Mouse (Mus musculus) midbrain, embryonic 13.5 days (tissue): ENCODE data around the gene Gpat3. TPM values are rescaled to one million over a fixed set of nuclear protein-coding genes. Genes with fewer than 3 reads are reported as not detected.

ENCODE experiments used
- ATAC-seq: fragments of 200-750 bp; cut with Nextera tagmentation; 2 replicates; pipeline ENCODE4 v1.8.0; 2017; ENCODE audit warnings: mild to moderate bottlenecking, moderate TSS enrichment, moderate library complexity
- H3K27ac ChIP-seq: fragments of 300-500 bp; sonication (generic); 2 replicates; pipeline ENCODE4 v1.5.1; 2015; ENCODE audit warnings: inconsistent platforms, mild to moderate bottlenecking, moderate library complexity
- H3K27me3 ChIP-seq: fragments of 300-500 bp; sonication (generic); 2 replicates; pipeline ENCODE4 v1.6.1; 2015; ENCODE audit warnings: mild to moderate bottlenecking, inconsistent platforms
- H3K36me3 ChIP-seq: fragments of 300-500 bp; sonication (generic); 2 replicates; pipeline ENCODE4 v1.6.1; 2015; ENCODE audit warnings: mild to moderate bottlenecking, inconsistent platforms
- H3K4me1 ChIP-seq: fragments of 300-500 bp; sonication (generic); replicated peaks from 2 replicates; pipeline ENCODE4 v1.6.1; 2015; ENCODE audit warnings: inconsistent platforms
- H3K4me2 ChIP-seq: fragments of 300-500 bp; sonication (generic); replicated peaks from 2 replicates; pipeline ENCODE4 v1.6.1; 2015; ENCODE audit warnings: moderate library complexity, mild to moderate bottlenecking, inconsistent platforms
- H3K4me3 ChIP-seq: fragments of 300-500 bp; sonication (generic); replicated peaks from 2 replicates; pipeline ENCODE4 v1.5.1; 2015; ENCODE audit warnings: mild to moderate bottlenecking, inconsistent platforms
- H3K9ac ChIP-seq: fragments of 300-500 bp; sonication (generic); replicated peaks from 2 replicates; pipeline ENCODE4 v1.6.1; 2015; ENCODE audit warnings: mild to moderate bottlenecking, inconsistent platforms
- H3K9me3 ChIP-seq: fragments of 300-500 bp; sonication (generic); 2 replicates; pipeline ENCODE4 v1.6.1; 2016; ENCODE audit warnings: mild to moderate bottlenecking, inconsistent platforms
- WGBS: fragments of 180-500 bp; shearing (Covaris S2); methylation state at CpG from one replicate; pipeline ENCODE4 v1.1.7; 2015; 5-methylcytosine and 5-hydroxymethylcytosine counted together
- polyA plus RNA-seq: library from polyadenylated mRNA; unstranded; fragments of >200 nt; fragmentation: Nextera tagmentation; extraction: Ambion mirVana; gene quantifications from 2 replicates; pipeline ENCODE4 v1.2.1, GENCODE M21; 2015

The Gpat3 gene
- polyA plus RNA-seq, 1 experiment from 2014 or later: 0.19 TPM

DNA sequence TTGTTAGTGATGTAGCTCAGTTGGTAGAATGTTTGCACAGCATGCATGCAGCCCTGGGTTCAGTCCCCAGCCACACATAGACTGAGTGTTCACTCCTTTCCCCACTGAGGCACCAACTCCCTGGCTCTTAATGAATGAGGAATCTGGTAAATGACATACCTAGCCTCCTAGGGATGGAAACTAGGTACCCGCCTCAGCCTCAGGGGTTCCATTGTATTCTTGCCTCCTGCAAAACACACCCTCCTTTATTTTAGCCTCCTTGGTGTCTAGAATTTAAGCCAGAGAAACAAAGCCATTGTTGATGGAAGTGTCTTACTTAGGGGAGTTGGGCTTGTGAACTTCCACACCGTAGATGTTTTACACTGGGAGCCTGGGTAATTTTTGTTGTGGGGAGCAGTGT is 17.6 kb downstream of the Gpat3 start:
- no peaks in the 10 kb centered on the region for H3K36me3 ChIP-seq
- H3K4me1 ChIP-seq: no peaks in the 10 kb centered on the region
- no peak for ATAC-seq
- no peaks in the 10 kb centered on the region for H3K27me3 ChIP-seq
- no peaks in the 10 kb centered on the region for H3K9me3 ChIP-seq
- WGBS: 58% methylated on average over 2 of the region's 2 CpGs
- H3K9ac ChIP-seq: no peak overlapping the region
- no peak overlapping the region for H3K4me3 ChIP-seq
- H3K27ac ChIP-seq: no peak overlapping the region
- no peak overlapping the region for H3K4me2 ChIP-seq

DNA sequence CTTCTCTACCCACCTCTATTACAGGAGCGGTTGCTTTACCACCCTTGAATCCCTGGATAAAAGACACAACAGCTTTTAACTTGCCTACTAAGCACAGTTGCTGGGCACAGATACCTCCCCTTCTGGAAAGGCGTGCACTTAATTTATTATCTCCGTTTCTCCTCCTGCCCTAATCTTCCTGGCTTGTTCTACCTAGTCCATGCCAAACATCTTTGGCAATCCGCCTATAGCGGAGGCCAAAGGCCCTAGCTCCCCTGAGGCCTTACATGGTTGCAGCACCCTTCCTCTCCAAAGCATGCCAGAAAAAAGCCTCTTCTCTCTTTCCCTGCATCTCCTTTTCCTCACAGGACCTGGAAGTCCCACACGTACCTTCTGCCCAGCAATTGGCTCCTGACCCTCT is 18.9 kb downstream of the Gpat3 start:
- ATAC-seq: no peak
- 92% methylated on average over 6 of the region's 6 CpGs for WGBS

DNA sequence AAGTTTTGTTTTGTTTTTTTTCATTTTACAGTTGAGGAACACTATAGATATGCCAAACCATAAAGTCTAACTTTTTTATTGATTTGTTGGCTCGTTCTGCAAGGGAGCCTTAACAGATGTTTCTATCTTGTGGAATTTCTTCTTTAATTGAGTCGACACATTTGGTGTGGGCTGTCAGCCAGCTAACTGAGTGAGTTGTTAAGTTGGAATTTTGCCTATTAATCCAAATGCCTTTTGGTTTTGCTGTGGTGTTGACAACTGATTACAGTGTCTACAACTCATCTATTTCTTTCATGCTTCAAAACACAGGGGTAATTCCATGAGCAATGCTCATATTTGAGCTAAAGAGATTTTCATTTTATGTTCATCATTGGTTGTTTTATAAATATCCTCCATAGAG is 20.7 kb downstream of the Gpat3 start:
- no peak for ATAC-seq
- Histone ChIP-seq H3K4me1 (no peaks in the 10 kb centered on the region), H3K9ac (no peak overlapping the region), H3K36me3 (no peaks in the 10 kb centered on the region), H3K27me3 (no peaks in the 10 kb centered on the region), H3K4me3 (no peak overlapping the region), H3K4me2 (no peak overlapping the region), H3K9me3 (0 out of 2 replicates have a peak, but pooled peaks cover 3% of the 10 kb centered on the region), H3K27ac (no peak overlapping the region)
- WGBS: 80% methylated on average over 2 of the region's 2 CpGs

More for the DNA sequence above, 18.9 kb downstream of the Gpat3 start:
- H3K27ac ChIP-seq: no peak overlapping the region
- no peak overlapping the region for H3K4me2 ChIP-seq
- H3K9ac ChIP-seq: no peak overlapping the region
- no peak overlapping the region for H3K4me3 ChIP-seq
- no peaks in the 10 kb centered on the region for H3K9me3 ChIP-seq
- H3K36me3 ChIP-seq: no peaks in the 10 kb centered on the region
- H3K4me1 ChIP-seq: no peaks in the 10 kb centered on the region
- H3K27me3 ChIP-seq: no peaks in the 10 kb centered on the region

DNA sequence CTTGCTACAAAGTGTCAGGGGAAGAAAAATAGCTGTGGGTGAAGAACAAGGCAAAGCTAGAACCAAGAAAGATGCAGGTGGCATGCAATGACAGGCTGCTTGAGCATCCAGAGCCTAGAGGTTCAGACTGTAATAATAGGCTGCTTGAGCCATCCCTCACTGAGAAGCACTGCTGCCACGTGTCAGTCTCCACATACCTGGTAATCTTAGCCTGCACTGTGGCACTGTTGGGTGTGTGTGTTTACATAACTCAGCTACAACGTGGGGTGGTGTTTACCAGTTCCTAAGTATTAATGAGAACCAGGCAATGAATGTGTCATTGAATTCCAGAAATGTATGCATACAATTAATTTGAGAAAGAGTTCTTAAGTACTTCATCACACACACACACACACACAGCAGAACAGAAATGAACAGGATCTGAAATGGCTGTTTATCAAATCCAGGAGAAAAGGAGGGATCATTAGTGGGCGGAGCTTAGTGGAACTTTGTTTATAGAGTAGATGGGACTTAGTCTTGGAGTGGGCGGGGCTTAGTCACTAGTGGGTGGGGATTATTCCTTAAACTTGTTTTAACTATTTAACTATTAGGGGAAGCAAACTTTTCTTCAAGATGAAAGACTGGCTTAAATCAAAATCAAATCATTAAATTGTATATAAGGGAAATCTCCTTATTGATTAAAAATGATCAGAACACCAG is 23.8 kb downstream of the Gpat3 start:
- Histone ChIP-seq H3K4me1 (no peaks in the 10 kb centered on the region), H3K27ac (no peak overlapping the region), H3K4me2 (no peak overlapping the region), H3K9me3 (0 out of 2 replicates have a peak, but pooled peaks cover 3% of the 10 kb centered on the region), H3K27me3 (no peaks in the 10 kb centered on the region), H3K4me3 (no peak overlapping the region), H3K36me3 (no peaks in the 10 kb centered on the region), H3K9ac (no peak overlapping the region)
- no peak for ATAC-seq
- 71% methylated on average over 4 of the region's 4 CpGs for WGBS

DNA sequence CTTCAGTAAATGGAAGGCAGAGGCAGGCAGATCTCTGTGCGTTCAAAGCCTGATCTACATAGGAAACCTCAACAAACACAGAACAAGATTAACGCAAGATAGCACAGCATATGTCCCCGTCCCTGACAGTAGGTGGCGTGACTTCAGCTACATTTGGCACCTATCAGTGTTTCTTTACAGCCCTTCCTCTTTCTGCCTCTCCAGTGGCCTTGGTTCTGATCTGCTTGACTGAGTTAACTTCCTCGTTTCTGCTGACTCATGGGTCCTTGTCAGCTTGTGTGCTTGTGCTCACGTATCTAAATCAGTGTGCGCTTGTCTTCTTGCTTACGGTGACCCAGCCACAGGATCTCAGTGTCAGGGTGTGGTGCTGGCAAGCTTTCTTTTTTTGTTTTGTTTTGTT is 26.5 kb downstream of the Gpat3 start:
- Histone ChIP-seq H3K4me2 (no peak overlapping the region), H3K9ac (no peak overlapping the region), H3K36me3 (no peaks in the 10 kb centered on the region), H3K4me1 (no peaks in the 10 kb centered on the region), H3K9me3 (0 out of 2 replicates have a peak, but pooled peaks cover 3% of the 10 kb centered on the region), H3K27me3 (no peaks in the 10 kb centered on the region), H3K27ac (no peak overlapping the region), H3K4me3 (no peak overlapping the region)
- ATAC-seq: no peak
- 90% methylated on average over 8 of the region's 8 CpGs for WGBS

DNA sequence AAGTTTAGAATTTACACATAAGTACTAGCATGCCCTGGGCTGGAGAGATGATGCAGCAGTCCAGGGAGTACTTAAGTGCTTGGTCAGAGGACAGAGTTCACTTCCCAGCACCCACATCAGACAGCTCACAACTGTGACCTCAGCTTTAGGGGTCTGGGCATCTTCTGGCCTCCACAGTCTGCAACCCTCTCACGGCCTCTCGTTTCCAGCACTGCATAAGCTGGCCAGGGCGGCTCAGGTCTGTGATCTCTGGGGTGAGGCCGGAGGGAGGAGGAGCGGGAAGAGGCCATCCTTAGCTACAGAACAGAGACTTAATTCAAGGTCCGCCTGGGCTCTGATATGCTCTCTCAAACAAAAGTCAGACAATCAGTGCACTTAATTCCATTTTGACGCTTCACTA is 29.2 kb downstream of the Gpat3 start:
- Histone ChIP-seq H3K27me3 (no peaks in the 10 kb centered on the region), H3K9ac (no peak overlapping the region), H3K9me3 (0 out of 2 replicates have a peak, but pooled peaks cover 3% of the 10 kb centered on the region), H3K4me1 (no peaks in the 10 kb centered on the region), H3K4me2 (no peak overlapping the region), H3K4me3 (no peak overlapping the region), H3K36me3 (no peaks in the 10 kb centered on the region), H3K27ac (no peak overlapping the region)
- WGBS: 41% methylated on average over 7 of the region's 7 CpGs
- ATAC-seq: no peak

DNA sequence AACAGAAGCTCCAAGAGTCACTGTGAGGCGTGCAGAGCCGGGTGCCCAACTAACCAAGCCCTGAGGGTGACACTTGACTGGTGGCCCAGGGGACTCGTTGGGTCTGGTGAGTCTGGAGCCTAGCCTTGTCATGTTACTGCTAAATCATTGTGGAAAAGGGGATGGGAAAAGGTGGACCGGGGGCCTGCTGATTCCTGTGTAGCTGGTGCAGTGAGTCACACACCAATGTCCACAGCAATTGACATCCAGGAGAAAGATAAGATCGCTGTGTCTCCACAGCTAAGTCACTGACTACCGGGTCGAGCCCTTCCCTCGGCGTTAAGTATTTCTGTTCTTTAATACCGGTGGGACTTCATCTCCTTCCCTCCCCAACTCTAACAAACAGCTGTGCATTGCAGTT is 29.7 kb downstream of the Gpat3 start:
- Histone ChIP-seq H3K4me2 (no peak overlapping the region), H3K36me3 (no peaks in the 10 kb centered on the region)
- 71% methylated on average over 10 of the region's 10 CpGs for WGBS

DNA sequence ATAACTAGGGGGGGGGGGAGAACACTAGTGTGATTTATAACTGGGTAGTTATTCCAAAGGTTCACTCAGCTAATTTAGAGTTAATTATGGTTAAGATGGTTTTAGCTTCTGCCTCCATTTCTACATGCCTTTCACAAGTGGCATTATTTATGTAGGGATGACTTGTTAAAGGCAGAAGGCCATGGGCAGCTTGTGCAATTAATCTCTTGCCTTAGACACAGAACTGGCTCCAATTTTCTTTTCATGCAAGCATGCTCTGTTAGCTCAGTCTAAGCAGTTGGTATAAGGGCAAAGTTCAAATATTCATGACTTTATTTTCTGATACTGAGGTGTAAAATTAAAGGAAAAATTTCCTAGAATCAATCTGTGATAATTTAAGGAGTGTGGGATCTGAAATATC is 31.5 kb downstream of the Gpat3 start:
- Histone ChIP-seq H3K36me3 (no peaks in the 10 kb centered on the region), H3K27me3 (no peaks in the 10 kb centered on the region), H3K4me3 (no peak overlapping the region), H3K9me3 (no peaks in the 10 kb centered on the region), H3K4me1 (no peaks in the 10 kb centered on the region), H3K27ac (no peak overlapping the region), H3K9ac (no peak overlapping the region), H3K4me2 (no peak overlapping the region)
- ATAC-seq: no peak

More for the DNA sequence above, 29.7 kb downstream of the Gpat3 start:
- Histone ChIP-seq H3K27me3 (no peaks in the 10 kb centered on the region), H3K9ac (no peak overlapping the region), H3K4me3 (no peak overlapping the region), H3K9me3 (0 out of 2 replicates have a peak, but pooled peaks cover 1% of the 10 kb centered on the region), H3K4me1 (no peaks in the 10 kb centered on the region), H3K27ac (no peak overlapping the region)
- ATAC-seq: no peak

DNA sequence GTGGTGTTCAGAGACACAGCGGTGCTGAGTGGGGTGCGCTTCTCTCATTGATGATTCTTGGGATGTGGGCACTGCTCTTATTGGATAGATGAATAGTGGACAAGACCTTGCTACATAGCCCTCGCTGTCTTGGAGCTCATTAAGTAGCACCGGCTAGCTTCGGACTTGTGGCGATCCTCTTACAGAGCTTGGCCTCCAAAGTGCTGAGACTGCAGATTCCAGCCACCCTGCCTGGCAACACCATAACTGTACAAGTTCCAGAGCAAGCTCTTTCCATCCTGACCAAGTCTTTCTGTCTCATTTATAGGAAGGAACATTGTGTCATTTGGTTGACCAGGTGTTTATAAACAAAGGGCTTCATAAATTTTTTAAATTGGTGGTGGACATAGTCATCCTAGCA is 39.7 kb downstream of the Gpat3 start:
- H3K27me3 ChIP-seq: no peaks in the 10 kb centered on the region
- no peak overlapping the region for H3K4me2 ChIP-seq
- H3K27ac ChIP-seq: no peak overlapping the region
- no peaks in the 10 kb centered on the region for H3K4me1 ChIP-seq
- ATAC-seq: no peak
- no peak overlapping the region for H3K4me3 ChIP-seq
- no peak overlapping the region for H3K9ac ChIP-seq
- H3K9me3 ChIP-seq: no peaks in the 10 kb centered on the region
- no peaks in the 10 kb centered on the region for H3K36me3 ChIP-seq
- WGBS: 89% methylated on average over 6 of the region's 6 CpGs

DNA sequence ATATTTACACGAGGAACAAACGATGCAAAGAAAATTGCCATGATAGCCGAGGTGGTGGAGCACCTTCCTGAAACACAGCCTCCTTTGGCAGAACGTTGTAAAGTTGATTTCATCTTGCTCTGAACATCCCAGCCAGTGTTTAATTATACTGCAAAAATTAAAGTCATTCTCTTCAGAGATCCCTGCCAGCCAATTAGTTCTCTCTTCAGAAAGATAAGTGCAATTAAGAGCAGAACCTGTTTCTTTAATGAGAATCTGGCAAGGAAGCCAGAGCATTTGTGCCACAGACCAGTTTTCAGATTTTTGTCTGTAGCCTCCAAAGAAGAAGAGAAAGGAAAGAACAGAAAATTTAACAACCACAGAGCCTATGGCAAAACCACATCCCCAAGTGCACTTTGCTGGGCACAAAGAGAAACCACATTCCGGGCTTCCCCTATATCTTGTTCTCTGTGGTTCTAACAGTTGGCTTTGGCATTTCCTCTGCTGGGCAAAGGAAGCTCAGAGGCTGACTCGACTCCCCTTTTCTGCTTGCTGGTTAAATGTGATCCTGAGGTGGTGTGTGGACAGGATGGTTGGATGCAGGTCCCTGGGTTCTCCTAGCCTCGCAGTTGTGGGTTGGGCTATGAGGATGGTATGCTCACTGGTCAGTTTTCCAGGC is 40.9 kb downstream of the Gpat3 start:
- no peaks in the 10 kb centered on the region for H3K36me3 ChIP-seq
- no peak overlapping the region for H3K27ac ChIP-seq
- H3K4me2 ChIP-seq: no peak overlapping the region
- WGBS: 81% methylated on average over 7 of the region's 7 CpGs
- no peaks in the 10 kb centered on the region for H3K4me1 ChIP-seq
- H3K9ac ChIP-seq: no peak overlapping the region
- no peaks in the 10 kb centered on the region for H3K27me3 ChIP-seq
- ATAC-seq: no peak
- H3K4me3 ChIP-seq: no peak overlapping the region
- H3K9me3 ChIP-seq: no peaks in the 10 kb centered on the region

DNA sequence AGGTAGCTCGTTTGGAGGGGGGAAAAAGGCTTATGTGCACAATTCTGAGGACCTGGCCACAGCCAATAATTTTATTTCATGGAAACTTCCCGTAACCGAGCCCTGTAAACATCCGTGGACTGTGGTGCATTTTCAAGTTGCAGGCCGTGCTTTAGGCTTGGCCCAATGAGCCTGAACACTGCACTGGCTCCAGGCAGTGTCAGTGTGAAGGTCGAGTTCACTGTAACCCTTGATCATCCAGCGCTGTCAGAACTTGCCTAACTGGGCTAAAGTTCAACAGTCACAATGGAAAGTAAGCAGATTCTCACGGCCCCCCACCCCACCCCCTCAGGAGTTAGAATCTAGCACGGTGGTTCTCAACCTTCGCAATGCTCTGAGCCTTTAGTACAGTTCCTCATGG is 50.7 kb downstream of the Gpat3 start:
- Histone ChIP-seq H3K9me3 (no peaks in the 10 kb centered on the region), H3K9ac (no peak overlapping the region), H3K27ac (no peak overlapping the region), H3K4me1 (no peaks in the 10 kb centered on the region), H3K4me3 (no peak overlapping the region), H3K4me2 (no peak overlapping the region), H3K27me3 (no peaks in the 10 kb centered on the region), H3K36me3 (no peaks in the 10 kb centered on the region)
- WGBS: 79% methylated on average over 10 of the region's 10 CpGs
- ATAC-seq: no peak

DNA sequence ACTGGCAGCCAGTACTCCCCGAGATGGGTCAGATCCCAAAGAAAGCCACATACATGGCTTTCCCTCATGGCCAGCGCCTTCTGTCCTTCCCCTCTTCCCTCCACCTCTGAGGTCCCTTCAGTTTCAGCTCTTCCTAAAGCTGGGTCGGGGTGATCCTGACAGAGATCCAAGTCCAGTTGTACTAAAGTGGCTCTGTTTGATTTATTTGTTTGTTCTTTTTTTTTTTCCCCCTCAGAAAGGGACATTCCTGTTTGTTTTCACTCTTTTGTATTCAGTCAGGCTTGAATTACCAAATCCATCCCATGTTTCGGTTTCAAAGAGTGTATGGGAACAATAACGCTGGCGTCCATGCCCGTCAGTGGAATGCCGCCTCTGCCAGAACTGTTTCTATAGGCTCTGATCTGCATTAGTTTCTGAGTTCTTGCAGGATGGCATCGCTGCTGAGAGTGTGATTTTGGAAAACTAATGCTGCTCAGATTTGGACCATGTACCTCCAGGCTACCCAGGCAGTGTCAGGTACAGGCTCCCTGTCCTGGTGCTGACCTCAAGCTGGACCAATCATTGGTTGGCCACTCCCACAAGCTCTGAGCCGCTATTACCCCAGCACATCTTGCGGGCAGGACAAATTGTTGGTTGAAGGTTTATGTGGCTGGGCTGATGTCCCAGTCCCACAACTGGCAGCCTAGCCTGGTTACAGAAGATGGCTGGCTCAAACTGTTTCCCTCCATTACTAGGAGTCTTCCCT is 54.4 kb downstream of the Gpat3 start:
- ATAC-seq: no peak
- WGBS: 72% methylated on average over 11 of the region's 11 CpGs
- H3K4me3 ChIP-seq: no peak overlapping the region

More for the DNA sequence above, 54.4 kb downstream of the Gpat3 start:
- Histone ChIP-seq H3K9me3 (no peaks in the 10 kb centered on the region), H3K4me2 (no peak overlapping the region), H3K4me1 (no peaks in the 10 kb centered on the region), H3K36me3 (no peaks in the 10 kb centered on the region), H3K9ac (no peak overlapping the region), H3K27me3 (no peaks in the 10 kb centered on the region), H3K27ac (no peak overlapping the region)
